Mouse (Mus musculus) testis, postnatal 10 days (tissue): ENCODE measurements around the gene Gm13420.
"Not testable (repeated sequence)": the region's sequence is repeated elsewhere in the genome, so short reads cannot be mapped to it uniquely, and the experiment has no call there.

ENCODE experiments used
- DNase-seq: peaks from one replicate; pipeline ENCODE4 v3.0.0; 2021; ENCODE audit warnings: low spot score

Gene Gm13420

DNA sequence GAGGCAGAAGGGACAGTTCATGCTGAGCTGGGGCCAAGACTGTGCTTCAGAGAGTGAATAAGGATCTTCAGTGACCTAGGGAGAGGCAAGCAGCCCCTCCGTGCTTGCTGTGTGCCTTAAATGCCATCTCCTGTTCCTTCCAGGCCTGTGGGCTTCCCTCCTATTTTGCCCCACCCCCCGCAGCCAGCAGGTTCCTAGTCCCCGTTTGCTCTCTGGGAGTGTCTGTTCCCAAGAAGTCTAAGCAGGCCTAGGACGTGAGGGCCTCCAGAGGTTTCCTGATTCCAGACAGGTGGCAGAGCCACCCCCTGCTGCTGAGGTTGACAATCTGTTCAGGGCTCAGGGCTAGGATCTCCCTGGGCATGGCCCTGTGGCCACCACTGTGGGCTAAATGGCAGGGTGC, 12.7 kb downstream of the Gm13420 start:
- no peak for DNase-seq

DNA sequence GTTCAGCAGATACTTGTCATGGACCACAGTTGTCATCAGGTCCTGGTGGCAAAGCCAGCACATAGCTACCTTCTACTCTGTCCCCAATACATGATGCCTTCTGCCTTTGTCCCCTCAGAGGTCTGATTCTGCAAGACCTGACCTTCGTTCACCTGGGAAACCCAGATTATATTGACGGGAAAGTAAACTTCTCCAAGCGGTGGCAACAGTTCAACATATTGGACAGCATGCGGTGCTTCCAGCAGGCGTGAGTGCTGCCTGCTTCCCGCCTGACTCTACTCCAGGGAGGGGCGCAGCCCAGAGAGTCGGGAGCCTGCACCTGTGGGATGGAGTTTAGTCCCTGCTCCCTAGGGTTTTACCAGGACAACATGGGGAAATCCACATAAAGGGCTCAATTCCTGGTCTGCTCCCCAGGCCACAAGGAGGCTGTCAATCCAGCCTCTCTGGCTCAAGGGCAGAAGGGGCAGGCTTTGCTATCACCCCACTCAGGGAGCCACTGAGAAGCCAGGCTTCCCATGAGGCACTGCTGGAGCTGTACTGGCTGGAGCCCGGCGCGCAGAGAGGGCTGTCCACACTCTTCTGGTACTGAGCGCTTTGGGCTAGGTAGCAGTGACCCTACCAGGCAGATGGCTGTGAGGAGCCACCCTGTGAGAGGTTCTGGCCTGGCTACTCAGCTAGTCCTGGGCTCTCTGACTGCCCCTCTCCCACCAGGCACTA, 14.1 kb downstream of the Gm13420 start:
- no peak for DNase-seq

DNA sequence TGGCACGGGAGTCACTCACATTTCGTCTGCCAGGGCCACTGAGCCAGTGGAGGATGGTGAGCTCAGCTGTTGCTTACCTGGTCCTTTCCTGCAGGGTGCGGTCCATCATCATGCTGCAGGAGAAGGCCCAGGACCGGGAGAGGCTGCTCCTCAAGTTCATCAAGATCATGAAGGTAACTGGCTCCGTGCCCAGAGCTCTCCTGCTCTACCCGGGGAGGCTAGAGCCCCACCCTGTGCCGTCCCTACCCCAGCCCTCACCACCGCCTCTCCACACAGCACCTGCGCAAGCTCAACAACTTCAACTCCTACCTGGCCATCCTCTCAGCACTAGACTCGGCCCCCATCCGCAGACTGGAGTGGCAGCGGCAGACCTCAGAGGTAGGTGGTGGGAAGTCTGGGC, 15.8 kb downstream of the Gm13420 start:
- DNase-seq, result peak; percentile 52

DNA sequence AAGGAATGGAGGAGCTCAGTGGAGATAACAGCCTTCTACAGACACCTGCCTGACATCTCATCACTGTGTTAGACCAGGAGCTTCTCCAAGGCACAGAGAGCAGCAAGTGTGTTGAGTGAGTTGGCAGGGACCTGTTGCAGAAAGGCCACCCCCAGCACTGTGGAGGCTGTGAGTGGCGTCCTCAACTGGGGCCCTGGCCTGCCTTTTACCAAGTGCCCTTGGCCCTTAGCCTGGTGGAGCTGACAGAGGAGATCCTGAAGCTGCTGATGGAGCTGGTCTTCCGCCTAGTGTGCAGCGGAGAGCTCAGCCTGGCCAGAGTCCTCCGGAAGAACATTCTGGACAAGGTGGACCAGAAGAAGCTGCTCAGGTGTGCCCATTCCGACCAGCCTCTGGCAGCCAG, 18.1 kb downstream of the Gm13420 start:
- DNase-seq, result no peak

DNA sequence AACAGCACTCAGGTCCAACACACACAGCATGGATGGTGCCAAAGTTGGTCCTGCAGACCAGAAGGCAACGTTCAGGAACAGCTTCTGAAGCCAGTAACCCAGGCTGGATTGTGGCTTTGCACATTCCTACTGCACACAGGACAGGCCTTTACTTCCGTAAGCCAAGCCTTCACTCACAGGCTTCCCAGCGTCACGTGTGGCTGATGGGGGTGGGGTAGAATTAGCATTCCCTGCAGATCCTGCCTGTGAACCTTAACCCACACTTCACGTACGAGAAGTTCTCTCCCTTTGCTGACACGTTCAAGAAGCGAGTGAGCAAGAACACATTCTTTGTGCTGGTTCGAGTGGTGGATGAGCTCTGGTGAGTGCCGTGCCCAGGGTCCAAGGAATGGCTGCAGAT, 18.9 kb downstream of the Gm13420 start:
- no peak for DNase-seq

DNA sequence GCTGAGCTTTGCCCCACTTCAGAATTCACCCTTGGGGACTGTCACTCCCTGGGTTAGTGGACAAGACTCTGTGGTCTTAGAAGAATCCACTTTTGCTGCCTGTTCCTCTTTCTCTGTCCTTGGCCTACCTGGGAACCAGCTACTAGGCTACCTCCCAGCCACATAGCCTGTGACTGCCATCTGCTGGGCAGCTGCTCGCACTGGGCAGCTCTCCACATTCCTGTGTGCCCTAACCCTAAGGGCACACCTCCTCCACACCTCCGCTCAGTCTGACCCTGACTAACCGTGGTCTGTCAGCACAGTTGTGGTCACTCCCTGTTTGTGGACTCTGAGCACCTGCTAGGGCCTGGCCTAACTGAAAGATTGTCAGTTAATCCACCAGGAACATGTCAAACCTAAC, 19.9 kb downstream of the Gm13420 start:
- DNase-seq, result peak; percentile 63

DNA sequence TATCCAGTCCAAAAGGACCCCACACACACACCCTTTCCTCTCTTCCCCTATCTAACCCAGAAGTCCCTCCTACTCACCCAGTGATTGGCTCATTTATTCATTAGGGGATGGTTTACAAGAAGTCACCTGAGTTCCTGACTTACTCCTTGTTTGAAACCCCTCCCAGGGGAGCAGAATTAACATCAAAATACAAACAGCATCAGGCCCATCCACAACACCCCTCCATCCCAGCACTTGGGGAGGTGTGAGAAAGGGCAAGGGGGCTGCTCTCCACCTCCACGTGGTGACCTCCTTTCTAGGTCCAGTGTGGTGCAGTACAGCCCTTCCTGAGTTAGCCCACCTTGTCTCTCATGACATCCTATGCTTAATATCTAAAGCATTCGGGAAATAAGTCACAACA, 22.0 kb downstream of the Gm13420 start:
- no peak for DNase-seq

DNA sequence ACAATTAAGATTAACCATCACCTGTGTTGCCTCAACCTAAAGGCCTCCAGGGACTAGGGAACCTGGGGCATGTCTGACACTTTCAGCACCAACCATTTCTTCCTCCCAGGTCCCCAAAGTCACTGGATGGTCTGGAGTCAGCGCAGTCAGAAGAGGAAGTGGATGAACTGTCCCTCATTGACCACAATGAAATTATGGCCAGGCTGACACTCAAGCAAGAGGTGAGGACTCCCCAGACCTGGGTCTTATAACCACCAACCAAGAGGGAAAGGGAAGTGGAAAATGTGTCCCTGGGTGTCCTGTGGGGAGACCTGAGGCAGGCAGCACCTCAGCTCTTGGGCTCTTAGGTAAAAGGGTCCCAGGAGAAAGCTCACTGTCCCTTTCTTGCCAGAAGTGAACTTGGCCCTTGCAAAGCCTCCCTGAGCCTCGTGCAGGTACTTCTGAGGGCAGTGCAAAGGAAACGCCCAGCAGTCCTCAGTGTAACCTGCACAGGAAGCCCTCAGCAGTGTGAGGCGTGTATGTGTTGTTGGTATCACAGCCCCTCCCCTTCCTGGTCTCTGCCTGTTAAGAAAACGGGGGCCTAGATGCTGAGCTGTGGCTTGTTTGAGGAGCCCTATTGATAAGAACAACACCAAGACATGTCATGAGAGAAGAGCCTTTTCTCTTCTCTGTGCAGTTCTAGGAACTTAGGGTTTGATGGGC, 26.7 kb downstream of the Gm13420 start:
- DNase-seq, result no peak

DNA sequence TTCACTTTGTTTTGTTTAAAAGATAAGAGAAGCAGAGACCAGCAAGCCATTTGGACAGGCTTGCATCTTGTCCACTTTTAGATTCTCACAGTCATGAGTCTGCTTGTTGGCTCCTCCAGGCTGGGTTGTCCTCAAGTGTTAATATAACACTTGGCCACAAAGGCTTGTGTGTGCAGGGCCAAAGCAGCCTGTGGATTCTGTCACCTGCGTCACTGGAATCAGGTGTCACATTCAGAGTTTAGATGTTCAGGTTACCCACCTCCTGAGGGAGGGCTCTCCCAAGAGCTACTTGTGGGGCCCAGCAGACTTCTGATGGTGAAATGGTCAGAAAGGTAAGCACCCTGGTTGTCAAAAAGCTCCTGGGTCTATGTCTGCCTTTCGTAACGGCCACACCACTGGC, 28.4 kb downstream of the Gm13420 start:
- DNase-seq, result no peak

DNA sequence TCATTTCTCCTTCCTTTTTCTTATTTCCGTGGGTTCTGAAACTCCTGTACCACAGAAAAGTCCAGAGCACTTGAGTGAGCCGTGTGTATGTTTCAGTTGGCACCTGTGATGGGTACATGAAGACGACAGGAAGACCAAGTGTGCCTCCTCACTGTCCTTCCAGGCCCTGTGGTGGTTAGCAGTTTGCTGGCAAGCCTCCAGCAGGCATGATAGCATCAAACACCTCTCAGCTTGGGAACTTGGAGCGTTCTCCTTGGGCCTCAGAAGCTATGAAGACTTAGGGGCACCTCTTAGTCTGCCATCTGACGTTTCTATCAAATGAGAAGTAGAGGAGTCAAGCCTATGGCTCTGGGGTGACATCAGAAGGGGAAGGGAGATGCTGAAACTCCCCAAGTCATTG, 32.9 kb downstream of the Gm13420 start:
- DNase-seq, result no peak

DNA sequence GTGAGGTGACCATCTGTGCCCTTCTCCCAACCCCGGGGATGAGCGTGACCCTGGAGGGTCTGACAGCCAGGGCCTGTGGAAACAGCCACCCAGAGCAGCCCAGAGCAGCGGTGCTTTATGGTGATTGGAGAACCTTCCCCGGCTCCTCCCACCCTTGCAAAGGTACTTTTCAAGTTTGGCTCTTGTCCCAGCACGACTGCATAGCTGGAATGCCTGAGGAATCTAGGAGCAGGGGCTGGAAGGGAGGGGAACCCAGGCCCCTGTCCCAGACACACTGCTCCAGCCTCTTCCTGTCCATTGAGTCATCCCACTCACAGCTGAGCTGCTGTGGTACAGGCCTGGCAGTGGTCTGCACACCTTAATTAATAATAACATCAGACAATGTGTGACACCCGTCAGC, 34.8 kb downstream of the Gm13420 start:
- no peak for DNase-seq

DNA sequence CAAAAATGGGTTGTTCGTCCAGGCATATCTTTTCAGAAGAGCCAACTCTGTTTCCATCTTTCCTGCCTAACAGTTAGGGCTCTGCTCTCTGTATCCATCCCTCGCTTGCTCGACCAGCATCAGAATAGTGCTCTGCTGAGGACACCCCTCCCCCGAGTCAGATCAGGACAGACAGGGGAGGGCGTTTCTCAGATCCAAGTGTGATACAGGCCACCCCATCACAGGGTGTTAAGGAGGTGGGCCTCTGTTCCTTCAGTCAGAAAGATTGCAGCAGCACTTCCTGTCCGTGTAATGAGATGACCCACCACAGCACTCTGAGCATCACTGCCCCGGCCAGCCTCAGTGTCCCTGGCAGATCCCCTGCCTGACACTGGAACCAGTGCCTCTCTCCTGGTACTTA, 35.3 kb downstream of the Gm13420 start:
- DNase-seq, result no peak

DNA sequence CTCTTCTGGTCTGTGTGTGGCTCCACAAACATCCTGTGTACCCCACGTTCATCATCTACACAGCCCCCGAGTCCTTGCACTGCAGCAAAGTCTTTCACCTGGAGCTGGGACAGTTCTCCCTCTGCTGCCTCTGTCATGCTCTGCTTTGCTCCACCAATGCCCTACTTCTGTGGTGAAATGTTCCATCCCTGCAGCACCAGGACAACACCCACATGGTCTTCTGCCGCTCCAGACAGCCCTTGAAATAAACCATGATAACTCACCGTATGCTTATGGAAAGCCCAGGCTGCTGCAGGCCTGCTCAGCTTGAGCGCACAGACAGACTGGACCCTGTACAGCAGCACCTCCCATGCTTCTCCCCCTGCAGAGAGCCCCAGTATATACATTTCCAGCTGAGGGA, 37.4 kb downstream of the Gm13420 start:
- DNase-seq, result no peak

DNA sequence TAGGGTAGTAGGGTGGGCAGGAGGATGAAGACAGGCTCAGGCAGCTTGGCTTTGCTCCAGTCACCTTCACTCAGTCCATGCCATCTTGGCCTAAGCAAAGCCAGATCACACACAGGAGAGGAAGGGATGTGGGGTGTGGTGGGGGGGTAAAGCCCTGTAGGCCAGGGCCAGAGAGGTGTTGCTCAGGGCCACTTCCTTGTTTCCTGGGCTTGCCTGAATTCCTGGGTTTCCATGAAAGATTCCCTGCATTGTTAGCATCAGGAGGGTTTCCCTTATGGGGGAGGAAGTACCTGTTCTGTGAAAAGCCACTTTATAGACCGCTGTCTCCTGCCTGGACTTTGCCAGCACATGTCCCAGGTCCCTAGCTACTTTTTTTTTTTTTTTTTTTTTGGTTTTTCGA, 38.0 kb downstream of the Gm13420 start:
- DNase-seq, result no peak

DNA sequence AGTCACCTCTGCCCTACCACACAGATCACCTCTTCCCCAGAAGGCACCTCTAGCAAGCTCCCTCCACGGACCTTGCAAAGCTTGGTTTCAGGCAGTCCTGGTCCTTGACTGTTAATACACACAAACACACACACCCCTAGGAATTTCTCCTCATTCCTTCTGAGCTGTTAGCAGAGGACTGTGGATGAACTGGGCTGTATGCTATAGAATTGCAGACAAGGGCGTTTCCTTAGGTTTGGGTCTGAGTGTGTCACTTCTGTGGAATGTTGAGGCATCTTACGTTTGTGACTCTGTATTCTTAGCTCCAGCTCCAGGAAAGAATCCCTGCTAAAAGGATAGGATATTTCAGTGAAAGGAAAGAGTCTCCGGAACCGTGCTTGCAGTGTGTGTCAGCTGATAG, 39.6 kb downstream of the Gm13420 start:
- DNase-seq, result no peak

DNA sequence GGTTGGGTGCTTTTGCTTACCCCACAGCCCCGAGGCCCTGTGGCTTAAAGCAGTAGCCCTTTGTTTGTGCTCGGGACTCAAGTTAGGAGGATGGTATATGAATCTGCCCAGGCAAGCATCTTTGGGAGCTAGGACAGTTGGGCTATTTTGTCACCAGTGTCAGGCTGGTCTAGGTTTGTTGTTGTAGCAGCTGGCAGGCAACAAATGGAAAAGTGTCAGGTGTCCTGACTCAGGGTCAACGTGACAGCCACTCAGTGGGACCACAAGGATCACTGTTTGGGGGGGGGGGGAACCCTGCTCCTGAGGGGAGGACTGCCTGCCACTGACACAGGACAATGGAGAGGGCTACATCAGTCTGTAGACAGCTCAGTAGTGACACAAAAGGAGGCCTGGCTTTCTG, 40.4 kb downstream of the Gm13420 start:
- no peak for DNase-seq

DNA sequence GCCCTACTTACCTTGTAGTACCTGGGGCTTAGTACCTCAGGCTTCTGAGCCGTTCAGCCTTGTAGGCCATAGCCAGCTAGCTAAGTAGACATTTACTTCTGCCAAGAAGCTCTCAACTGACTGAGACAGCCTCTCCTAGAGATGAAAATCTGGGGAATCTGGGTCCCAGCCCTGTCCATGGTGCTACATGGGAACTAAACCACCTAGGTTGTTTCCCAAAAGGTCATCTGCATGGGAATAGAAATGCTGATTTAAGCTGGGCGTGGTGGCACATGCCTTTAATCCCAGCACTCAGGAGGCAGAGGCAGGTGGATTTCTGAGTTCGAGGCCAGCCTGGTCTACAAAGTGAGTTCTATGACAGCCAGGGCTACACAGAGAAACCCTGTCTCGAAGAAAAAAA, 43.3 kb downstream of the Gm13420 start:
- DNase-seq, result not testable (repeated sequence)

DNA sequence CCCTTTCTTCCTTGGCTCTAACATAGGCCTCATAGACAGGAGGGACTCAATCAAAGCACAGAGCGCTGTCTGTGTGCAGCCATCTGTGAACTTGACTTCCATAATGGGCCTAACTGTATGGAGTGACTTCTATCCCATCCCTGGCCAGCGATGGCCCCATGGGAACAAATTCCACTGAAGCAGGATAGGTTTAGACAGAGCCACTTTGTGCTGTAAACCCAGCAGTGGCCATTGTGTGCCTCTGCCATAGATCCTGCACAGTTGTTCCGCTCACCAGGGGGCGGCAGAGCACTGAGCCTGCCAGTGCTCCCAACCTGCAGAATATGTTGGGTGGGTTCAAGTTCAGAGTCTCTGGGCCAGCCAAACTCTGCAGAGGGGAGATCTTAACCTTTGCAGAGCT, 43.8 kb downstream of the Gm13420 start:
- peak; percentile 52 for DNase-seq

DNA sequence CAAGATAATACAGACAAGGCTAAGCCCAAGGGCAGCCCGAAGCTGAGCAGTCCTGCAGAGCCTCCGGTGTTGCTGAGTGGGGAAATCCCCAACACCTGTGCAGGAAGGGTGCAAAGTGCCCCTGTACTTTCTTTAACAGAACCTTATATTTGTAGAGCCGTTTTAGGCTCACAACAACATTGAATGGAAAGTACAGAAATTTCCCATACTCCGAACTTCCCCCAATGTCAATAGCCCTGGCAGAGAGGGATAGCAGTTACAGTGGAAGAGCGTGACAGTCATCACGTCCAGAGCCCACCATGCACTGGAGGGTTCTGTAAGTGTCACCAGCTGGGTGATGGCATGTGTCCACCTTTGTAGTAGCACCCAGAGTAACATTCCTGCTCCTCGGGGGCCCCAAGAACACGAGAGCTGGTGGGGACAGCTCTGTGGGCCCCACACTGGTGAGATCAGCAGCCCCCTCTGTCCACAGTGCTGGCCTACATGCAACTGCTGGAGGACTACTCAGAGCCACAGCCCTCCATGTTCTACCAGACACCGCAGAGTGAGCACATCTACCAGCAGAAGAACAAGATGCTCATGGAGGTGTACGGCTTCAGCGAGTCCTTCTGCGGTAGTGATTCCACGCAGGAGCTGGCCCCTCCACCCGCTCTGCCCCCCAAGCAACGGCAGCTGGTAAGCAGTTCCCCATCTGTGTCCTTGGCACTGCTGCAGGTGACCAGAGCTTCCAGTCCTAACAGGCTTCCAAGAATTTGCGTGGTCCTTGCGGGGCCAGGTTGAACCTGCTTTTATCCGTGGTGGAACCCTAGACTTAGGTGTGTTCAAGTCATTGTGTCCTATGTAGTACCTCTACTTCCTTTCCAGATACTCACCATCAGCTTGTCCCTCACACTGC, 44.5 kb downstream of the Gm13420 start:
- DNase-seq, result no peak

DNA sequence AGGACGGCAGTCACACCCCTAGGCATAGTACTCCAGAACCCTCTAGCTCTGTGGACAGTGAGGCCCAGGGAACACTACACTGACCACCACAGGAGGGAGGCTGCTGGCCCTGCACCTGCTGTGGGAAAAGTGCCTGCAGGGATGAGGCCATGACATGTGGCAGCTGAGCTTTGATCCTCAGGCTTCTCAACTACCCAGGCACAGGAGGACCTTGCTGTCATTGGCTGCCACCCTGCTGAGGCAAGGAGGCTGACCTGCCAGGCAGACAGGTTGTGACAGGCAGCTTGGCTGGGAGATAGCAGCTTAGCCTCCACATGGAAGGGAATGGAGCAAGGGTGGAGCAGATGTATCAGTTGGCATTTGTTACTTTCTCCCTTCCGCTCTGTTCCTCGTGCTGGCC, 46.0 kb downstream of the Gm13420 start:
- no peak for DNase-seq

DNA sequence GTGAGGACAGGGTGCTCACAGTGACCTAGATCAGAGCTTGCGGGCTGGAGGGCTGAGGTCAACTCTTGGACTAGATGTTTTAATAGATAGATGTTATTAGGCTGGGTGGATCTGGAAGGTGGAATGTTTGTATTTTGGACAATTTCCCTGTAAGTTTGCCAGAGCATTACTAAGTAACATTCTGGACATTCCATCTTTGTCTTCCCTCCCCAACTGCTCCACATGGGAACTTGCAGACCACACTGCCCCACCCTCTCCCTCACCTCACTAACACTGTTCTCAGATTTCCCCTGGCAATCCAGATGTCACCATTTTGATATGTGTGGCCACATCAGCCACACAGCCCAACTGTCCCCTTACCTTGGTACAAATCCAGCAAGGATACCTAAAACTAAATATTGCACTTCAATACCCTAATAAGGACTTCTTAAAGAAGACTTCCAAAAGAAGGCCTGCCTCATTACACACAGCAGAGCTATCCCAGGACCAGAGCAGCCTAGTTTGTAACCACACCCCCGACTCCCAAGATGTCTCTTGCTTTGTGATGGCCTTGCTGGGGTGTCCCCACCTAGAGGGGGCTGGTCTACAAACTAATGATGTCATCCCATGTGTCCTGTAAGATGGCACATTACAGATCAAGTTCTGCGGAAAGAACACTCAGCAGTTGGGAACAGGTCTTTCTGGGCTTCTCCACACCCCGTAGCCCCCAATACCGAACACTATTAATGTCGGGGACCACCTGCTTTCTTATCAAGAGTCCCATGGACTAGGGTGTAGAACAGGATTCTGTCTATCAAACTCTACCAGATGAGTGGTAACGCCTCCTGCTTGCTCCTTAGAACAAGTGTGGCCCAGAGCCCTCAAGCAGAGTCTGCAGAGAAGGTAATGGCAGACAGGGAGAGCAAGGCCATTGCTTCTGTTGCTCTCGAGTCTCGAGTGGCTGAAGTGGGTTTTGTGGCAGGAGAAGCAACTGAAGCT, 48.1 kb downstream of the Gm13420 start:
- DNase-seq, result no peak

DNA sequence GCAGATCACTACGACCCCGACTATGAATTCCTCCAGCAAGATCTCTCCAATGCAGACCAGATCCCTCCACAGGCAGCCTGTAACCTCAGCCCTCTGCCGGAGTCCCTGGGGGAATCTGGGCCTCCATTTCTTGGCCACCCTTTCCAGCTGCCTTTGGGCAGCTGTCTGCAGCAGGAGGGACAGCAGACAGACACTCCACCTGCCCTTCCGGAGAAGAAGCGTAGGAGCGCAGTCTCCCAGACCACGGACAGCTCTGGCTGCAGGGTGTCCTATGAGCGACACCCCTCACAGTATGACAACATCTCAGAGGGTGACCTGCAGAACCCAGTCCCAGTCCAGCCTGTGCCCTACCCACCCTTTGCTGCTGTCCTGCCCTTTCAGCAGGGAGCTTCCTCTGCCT, 49.3 kb downstream of the Gm13420 start:
- no peak for DNase-seq
